Mouse (Mus musculus) stomach, embryonic 14.5 days (tissue): ENCODE data around the gene Slc25a25. TPM values are rescaled to one million over a fixed set of nuclear protein-coding genes. Genes with fewer than 3 reads are reported as not detected.

Source experiments
- ATAC-seq: fragments of 200-750 bp; cut with Nextera tagmentation; 2 replicates; pipeline ENCODE4 v1.8.0; 2017; ENCODE audit warnings: low read depth, moderate TSS enrichment; ENCODE audit not compliant: insufficient number of reproducible peaks, insufficient read depth, low FRiP score
- H3K27ac ChIP-seq: fragments of 300-500 bp; sonication (generic); 2 replicates; pipeline ENCODE4 v1.5.1; 2014; ENCODE audit warnings: mild to moderate bottlenecking, low read length, moderate library complexity, mixed read lengths
- H3K27me3 ChIP-seq: fragments of 300-500 bp; sonication (generic); 2 replicates; pipeline ENCODE4 v1.6.1; 2014; ENCODE audit warnings: low read length, control low read depth, mixed read lengths; ENCODE audit not compliant: control insufficient read depth, insufficient read depth
- H3K36me3 ChIP-seq: fragments of 300-500 bp; sonication (generic); 2 replicates; pipeline ENCODE4 v1.6.1; 2014; ENCODE audit warnings: mild to moderate bottlenecking, control low read depth, low read length, moderate library complexity, mixed read lengths; ENCODE audit not compliant: control insufficient read depth, insufficient read depth
- H3K4me1 ChIP-seq: fragments of 300-500 bp; sonication (generic); 2 replicates; pipeline ENCODE4 v1.6.1; 2014; ENCODE audit warnings: low read length, control low read depth, mixed read lengths; ENCODE audit not compliant: control insufficient read depth, insufficient read depth
- H3K4me2 ChIP-seq: fragments of 300-500 bp; sonication (generic); replicated peaks from 2 replicates; pipeline ENCODE4 v1.6.1; 2014; ENCODE audit warnings: low read depth, low read length, control low read depth
- H3K4me3 ChIP-seq: fragments of 300-500 bp; sonication (generic); 2 replicates; pipeline ENCODE4 v1.5.1; 2014; ENCODE audit warnings: low read depth, low read length, control low read depth
- H3K9ac ChIP-seq: fragments of 300-500 bp; sonication (generic); replicated peaks from 2 replicates; pipeline ENCODE4 v1.6.1; 2014; ENCODE audit warnings: low read depth, mild to moderate bottlenecking, control low read depth, low read length, moderate library complexity, mixed read lengths
- H3K9me3 ChIP-seq: fragments of 300-500 bp; sonication (generic); 2 replicates; pipeline ENCODE4 v1.6.1; 2016; ENCODE audit warnings: low read depth, low read length, control low read depth; ENCODE audit not compliant: control insufficient read depth
- WGBS: fragments of 180-500 bp; shearing (Covaris S2); extraction: QIAGEN DNeasy Blood & Tissue Kit; methylation state at CpG from one replicate; pipeline ENCODE4 v1.1.7; 2014; 5-methylcytosine and 5-hydroxymethylcytosine counted together
- polyA plus RNA-seq: library from polyadenylated mRNA; unstranded; fragments of >200 nt; fragmentation: Nextera tagmentation; extraction: Ambion mirVana; gene quantifications from 2 replicates; pipeline ENCODE4 v1.2.1, GENCODE M21; 2014

The Slc25a25 gene
- polyA plus RNA-seq, 1 experiment from 2014 or later: 13.7 TPM

DNA sequence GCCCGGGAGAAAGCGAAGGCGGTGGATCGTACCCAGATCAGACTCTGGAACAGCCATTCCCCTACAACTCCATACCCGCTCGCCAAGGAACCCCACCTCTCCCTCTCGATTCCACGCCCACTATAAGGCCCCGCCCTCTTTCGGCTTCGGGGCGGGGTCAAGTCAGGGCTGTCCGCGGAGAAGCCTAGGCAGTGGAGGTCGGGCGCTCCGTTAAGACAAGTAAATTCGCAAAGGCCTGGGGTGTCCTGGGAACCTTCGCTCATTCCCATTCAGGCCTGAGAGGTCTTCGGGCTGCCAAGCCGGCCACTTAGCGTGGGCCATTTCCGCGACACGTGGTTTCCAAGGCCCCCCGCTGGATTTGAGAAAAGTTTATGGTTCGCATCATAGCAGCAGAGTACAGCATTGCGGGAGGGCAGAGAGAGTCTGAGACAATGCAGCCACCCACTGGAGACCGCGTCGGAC, 55.7 kb downstream of the Slc25a25 start, which contains the start of gene Ptges2:
Gene Ptges2, plus strand, starts transcription at position 413 of the 462 bp plus-strand sequence.
- Histone ChIP-seq H3K9ac (peak within 1 kb of the TSS; percentile 70), H3K4me3 (peak within 1 kb of the TSS; percentile 80), H3K4me1 (peaks cover 6% of the 10 kb centered on the region; the same call in 1 of the 2 replicates), H3K9me3 (no peaks in the 10 kb centered on the region), H3K4me2 (peak within 1 kb of the TSS; percentile 95), H3K36me3 (no peaks in the 10 kb centered on the region), H3K27ac (peak within 1 kb of the TSS; percentile 84), H3K27me3 (no peaks in the 10 kb centered on the region)
- peak; percentile 85 for ATAC-seq
- WGBS: under 1% methylated on average over 31 of the region's 31 CpGs

DNA sequence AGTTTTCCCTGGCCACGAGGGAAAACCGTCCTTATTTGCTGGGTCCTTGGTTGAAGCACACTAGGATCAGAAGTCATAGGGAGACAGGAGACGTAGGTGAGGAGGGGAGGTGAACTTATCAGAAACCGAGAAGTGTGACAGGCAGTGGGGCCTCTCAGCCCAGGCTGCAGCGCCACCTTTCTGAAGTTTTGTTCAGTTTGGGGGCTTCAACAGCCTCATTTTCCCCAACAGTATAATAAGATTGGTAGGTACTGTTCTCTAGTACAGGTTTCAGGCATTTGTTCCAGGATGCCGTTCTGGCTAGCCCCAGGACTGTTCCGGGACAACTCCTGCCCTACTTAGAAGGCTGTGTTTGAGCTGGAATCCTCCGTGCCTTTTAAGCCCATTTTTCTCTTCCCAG, 56.3 kb downstream of the Slc25a25 start:
- Histone ChIP-seq H3K4me3 (peak overlapping the region; percentile 80), H3K4me1 (peaks cover 6% of the 10 kb centered on the region; the same call in 1 of the 2 replicates), H3K9me3 (no peaks in the 10 kb centered on the region), H3K4me2 (peak overlapping the region; percentile 95), H3K9ac (peak overlapping the region; percentile 70; the same call in 1 of the 2 replicates), H3K36me3 (no peaks in the 10 kb centered on the region), H3K27me3 (no peaks in the 10 kb centered on the region), H3K27ac (peak overlapping the region; percentile 84)
- WGBS: 2% methylated on average over 8 of the region's 8 CpGs
- no peak for ATAC-seq

DNA sequence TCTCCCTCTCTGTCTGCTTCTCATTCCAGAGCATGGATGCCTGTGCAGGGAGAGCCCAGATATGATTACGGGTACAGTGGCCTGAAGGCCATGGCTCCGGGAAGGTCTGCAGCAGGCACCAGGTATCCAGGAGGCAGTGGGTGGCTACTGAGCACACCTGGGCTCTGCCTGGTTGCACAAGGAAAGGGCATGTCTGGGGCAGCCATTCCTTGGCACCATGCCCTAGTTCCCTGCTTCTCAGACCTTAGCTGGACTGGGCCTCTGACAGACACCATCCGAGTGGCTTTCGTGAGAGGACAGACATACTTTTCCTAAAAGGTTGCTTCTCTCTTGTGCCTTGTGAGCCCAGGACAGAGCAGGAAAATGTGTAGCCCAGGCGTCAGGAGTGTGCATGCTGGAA, 59.2 kb downstream of the Slc25a25 start:
- Histone ChIP-seq H3K4me2 (no peak overlapping the region), H3K4me3 (no peak overlapping the region), H3K36me3 (no peaks in the 10 kb centered on the region), H3K27me3 (no peaks in the 10 kb centered on the region), H3K9ac (no peak overlapping the region), H3K9me3 (no peaks in the 10 kb centered on the region), H3K27ac (no peak overlapping the region), H3K4me1 (peaks cover 4% of the 10 kb centered on the region; the same call in 1 of the 2 replicates)
- ATAC-seq: no peak
- 76% methylated on average over 5 of the region's 5 CpGs for WGBS

DNA sequence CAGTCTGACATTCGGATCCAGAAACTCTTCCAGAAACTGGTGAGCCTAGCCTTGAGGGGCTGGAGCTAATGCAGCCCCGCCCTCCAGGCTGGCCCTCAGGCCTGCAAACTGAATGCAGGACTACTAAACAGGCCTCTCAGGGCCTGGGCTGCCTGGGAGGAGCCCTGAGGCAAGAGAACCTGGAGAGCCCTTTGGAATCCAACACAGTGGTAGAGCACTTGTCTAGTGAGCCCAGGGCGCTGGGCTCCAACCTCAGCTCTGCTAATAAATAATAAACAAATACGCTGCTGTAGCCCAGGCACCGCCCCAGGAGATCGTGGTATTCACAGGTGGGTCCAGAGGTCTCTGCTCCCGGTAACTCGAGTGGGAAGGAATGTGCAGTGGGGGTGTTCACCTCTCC, 60.4 kb downstream of the Slc25a25 start:
- H3K4me3 ChIP-seq: no peak overlapping the region
- WGBS: 61% methylated on average over 8 of the region's 8 CpGs
- no peak overlapping the region for H3K9ac ChIP-seq
- no peaks in the 10 kb centered on the region for H3K27me3 ChIP-seq
- H3K9me3 ChIP-seq: no peaks in the 10 kb centered on the region
- H3K36me3 ChIP-seq: no peaks in the 10 kb centered on the region
- H3K27ac ChIP-seq: no peak overlapping the region
- ATAC-seq: no peak
- H3K4me2 ChIP-seq: no peak overlapping the region
- H3K4me1 ChIP-seq: no peaks in the 10 kb centered on the region

DNA sequence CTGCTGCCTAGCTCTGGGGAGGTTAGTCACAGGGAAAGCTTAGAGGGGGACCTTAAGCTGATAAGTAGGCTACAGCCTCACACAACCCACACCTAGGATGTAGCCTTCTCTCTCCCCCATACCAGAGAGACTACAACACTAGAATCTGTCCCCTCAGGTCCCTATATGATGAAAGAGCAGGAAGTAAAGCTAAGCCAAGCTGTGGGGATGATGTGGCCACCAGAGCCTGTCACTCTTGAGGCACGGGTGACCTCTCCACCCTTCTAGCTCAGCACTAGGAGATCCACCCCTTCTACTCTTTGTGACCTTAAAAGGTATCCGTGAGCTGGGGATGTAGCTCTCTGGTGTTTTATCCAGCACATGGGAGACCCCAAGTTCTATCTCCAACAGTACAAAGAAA, 62.1 kb downstream of the Slc25a25 start:
- no peaks in the 10 kb centered on the region for H3K4me1 ChIP-seq
- no peaks in the 10 kb centered on the region for H3K27me3 ChIP-seq
- H3K27ac ChIP-seq: no peak overlapping the region
- H3K4me2 ChIP-seq: no peak overlapping the region
- H3K4me3 ChIP-seq: no peak overlapping the region
- H3K9me3 ChIP-seq: no peaks in the 10 kb centered on the region
- no peak for ATAC-seq
- H3K36me3 ChIP-seq: no peaks in the 10 kb centered on the region
- 79% methylated on average over 2 of the region's 2 CpGs for WGBS
- no peak overlapping the region for H3K9ac ChIP-seq

DNA sequence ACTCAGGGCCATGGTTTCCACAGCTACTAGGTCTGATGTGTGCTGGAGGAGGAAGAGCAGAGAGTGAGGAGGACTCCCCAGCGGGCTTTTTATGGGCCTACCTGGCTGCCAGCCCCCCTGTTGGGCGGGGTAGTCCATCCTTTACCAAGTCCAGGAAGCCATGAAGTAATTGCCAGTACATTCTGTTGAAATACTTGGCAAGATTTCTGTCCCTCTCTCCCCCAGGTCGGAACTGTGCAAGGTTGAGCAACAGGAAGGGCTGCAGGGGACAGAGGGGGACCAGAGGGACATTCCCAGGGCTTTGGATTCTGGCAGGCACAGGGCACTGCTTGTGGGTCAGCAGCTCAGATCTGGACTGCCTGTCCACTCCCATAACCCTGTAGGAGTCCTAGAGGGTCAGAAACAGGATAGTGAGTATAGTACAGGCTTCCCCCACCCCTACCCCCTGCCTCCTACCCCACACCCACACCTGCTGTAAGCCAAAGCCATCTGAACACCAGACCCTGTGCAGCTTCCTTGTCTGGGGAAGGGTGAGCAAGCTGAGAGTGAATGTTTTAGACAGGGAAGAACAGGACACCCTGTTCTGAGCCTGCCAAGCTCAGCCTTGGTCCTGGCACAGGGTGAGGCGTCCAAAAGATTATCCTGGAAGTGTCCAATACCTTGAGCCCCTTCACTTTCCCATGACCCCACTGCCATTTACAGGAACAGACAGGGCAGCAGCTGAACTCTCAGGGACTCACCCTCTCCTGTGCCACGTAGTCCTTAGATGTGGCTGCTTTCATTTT, 63.3 kb downstream of the Slc25a25 start, which contains the start of gene Lcn2:
Gene Lcn2, minus strand, starts transcription at position 547 of the 785 bp plus-strand sequence.
- Histone ChIP-seq H3K4me1 (no peaks in the 10 kb centered on the region), H3K9me3 (no peaks in the 10 kb centered on the region), H3K9ac (no peak within 1 kb of the TSS), H3K27ac (no peak within 1 kb of the TSS), H3K4me3 (no peak within 1 kb of the TSS), H3K36me3 (no peaks in the 10 kb centered on the region), H3K27me3 (no peaks in the 10 kb centered on the region), H3K4me2 (no peak within 1 kb of the TSS)
- 67% methylated on average over 5 of the region's 5 CpGs for WGBS
- ATAC-seq: no peak

DNA sequence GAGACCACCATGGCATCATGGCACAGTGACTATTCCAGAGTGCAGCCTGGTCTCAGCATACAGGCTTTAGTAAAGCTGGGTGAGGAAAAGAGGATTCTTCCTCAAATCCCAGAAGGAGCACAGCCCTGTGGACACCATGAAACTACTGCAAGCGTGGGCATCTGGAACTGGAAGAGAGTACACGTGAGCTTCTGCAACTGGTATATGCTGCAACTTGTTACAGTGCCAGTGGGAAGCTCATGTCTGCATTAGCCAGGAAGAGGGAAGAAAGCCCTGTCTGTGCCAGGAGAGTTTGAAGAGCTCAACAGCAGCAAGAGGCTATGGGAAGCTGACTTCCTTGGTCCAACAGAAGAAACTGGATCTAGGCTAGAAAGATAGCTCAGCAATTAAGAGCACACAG, 68.6 kb downstream of the Slc25a25 start:
- WGBS: 82% methylated on average over 2 of the region's 2 CpGs
- no peak for ATAC-seq
- Histone ChIP-seq H3K9ac (no peak overlapping the region), H3K27me3 (no peaks in the 10 kb centered on the region), H3K27ac (no peak overlapping the region), H3K36me3 (peaks cover 10% of the 10 kb centered on the region), H3K4me1 (peaks cover 4% of the 10 kb centered on the region; the same call in 1 of the 2 replicates), H3K4me3 (no peak overlapping the region), H3K9me3 (no peaks in the 10 kb centered on the region), H3K4me2 (no peak overlapping the region)

DNA sequence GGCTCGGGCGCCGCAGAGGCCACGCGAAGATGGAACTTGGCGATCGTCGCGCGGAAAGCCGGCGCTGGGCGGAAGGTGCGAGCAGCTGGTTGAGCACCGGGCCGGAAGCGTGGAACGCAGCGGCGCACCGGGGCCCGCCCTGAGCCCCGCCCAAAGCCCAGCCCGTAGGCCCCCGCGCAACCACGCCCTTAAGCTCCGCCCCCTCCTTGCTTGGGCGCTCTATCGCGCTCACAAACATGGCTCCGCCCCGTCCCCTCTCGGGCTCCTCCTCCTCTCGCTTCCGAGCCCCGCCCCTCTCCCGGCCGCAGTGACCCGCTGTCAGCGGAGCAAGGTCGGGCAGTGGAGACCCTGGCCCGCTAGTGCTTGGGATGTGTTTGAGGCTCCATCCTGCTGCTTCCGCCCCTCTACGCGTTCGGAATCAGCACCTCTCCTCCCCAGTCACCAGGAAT, 69.4 kb downstream of the Slc25a25 start, which contains the start of gene 1110008P14Rik:
Gene 1110008P14Rik, minus strand, starts transcription at position 164 of the 449 bp plus-strand sequence.
- H3K36me3 ChIP-seq: peaks cover 17% of the 10 kb centered on the region
- ATAC-seq: peak; percentile 91
- H3K27ac ChIP-seq: no peak within 1 kb of the TSS
- H3K9me3 ChIP-seq: no peaks in the 10 kb centered on the region
- no peaks in the 10 kb centered on the region for H3K27me3 ChIP-seq
- peak within 1 kb of the TSS; percentile 98 for H3K4me2 ChIP-seq
- WGBS: under 1% methylated on average over 47 of the region's 47 CpGs
- H3K4me1 ChIP-seq: peaks cover 4% of the 10 kb centered on the region; the same call in 1 of the 2 replicates
- peak within 1 kb of the TSS; percentile 42; the same call in 1 of the 2 replicates for H3K9ac ChIP-seq
- peak within 1 kb of the TSS; percentile 69 for H3K4me3 ChIP-seq
